Mouse (Mus musculus) lung, adult 18-20 months (tissue): Measurements from ENCODE around the gene Kremen1.

ENCODE experiments used
- DNase-seq, 2 experiments: peaks; one replicate each; pipeline ENCODE4 v3.0.0; 2022; ENCODE audit warnings: mixed read lengths in 2 of 2

The Kremen1 gene

GRCm38 (mm10) chr11:5214483-5215040, 46.8 kb downstream of the Kremen1 start:
- DNase-seq = no peak

GRCm38 (mm10) chr11:5203054-5203453, 58.3 kb downstream of the Kremen1 start:
- DNase-seq = no peak

GRCm38 (mm10) chr11:5201799-5202680, 59.3 kb downstream of the Kremen1 start:
- DNase-seq = no peak

GRCm38 (mm10) chr11:5199879-5200278, 61.5 kb downstream of the Kremen1 start:
- DNase-seq = no peak

GRCm38 (mm10) chr11:5197068-5197467, 64.3 kb downstream of the Kremen1 start:
- no peak for DNase-seq

- no peak for DNase-seq
Measured at GRCm38 (mm10) chr11:5196583-5196982, 64.8 kb downstream of the Kremen1 start.

- DNase-seq = no peak
Measured at GRCm38 (mm10) chr11:5193576-5193881, 67.8 kb downstream of the Kremen1 start.

GRCm38 (mm10) chr11:5192840-5193575, 68.3 kb downstream of the Kremen1 start:
- no peak for DNase-seq

GRCm38 (mm10) chr11:5192084-5192516, 69.3 kb downstream of the Kremen1 start:
- no peak for DNase-seq

- no peak for DNase-seq
Measured at GRCm38 (mm10) chr11:5189239-5189933, 72.0 kb downstream of the Kremen1 start.

- no peak for DNase-seq
Measured at GRCm38 (mm10) chr11:5188170-5188569, 73.2 kb downstream of the Kremen1 start.

GRCm38 (mm10) chr11:5184832-5185231, 76.5 kb downstream of the Kremen1 start:
- DNase-seq = no peak

- DNase-seq = no peak
Measured at GRCm38 (mm10) chr11:5184250-5184649, 77.1 kb downstream of the Kremen1 start.

GRCm38 (mm10) chr11:5182870-5183269, 78.5 kb downstream of the Kremen1 start:
- no peak for DNase-seq

GRCm38 (mm10) chr11:5181850-5182404, 79.4 kb downstream of the Kremen1 start:
- DNase-seq = peak; percentile 84 to 89

GRCm38 (mm10) chr11:5179391-5179790, 82.0 kb downstream of the Kremen1 start:
- no peak for DNase-seq

- peak in 1 of 2 experiments; percentile 37 for DNase-seq
Measured at GRCm38 (mm10) chr11:5177171-5177570, 84.2 kb downstream of the Kremen1 start.

GRCm38 (mm10) chr11:5176685-5177084, 84.7 kb downstream of the Kremen1 start:
- no peak for DNase-seq

GRCm38 (mm10) chr11:5175866-5176265, 85.5 kb downstream of the Kremen1 start:
- DNase-seq = no peak

GRCm38 (mm10) chr11:5175141-5175540, 86.2 kb downstream of the Kremen1 start:
- DNase-seq = no peak

- no peak for DNase-seq
Measured at GRCm38 (mm10) chr11:5172861-5173260, 88.5 kb downstream of the Kremen1 start.

- no peak for DNase-seq
Measured at GRCm38 (mm10) chr11:5167311-5167710, 94.0 kb downstream of the Kremen1 start.

GRCm38 (mm10) chr11:5165471-5165916, 95.9 kb downstream of the Kremen1 start:
- peak; percentile 30 to 34 for DNase-seq
